Mouse (Mus musculus): Measurements from ENCODE around the gene Gm44511.

DNA sequence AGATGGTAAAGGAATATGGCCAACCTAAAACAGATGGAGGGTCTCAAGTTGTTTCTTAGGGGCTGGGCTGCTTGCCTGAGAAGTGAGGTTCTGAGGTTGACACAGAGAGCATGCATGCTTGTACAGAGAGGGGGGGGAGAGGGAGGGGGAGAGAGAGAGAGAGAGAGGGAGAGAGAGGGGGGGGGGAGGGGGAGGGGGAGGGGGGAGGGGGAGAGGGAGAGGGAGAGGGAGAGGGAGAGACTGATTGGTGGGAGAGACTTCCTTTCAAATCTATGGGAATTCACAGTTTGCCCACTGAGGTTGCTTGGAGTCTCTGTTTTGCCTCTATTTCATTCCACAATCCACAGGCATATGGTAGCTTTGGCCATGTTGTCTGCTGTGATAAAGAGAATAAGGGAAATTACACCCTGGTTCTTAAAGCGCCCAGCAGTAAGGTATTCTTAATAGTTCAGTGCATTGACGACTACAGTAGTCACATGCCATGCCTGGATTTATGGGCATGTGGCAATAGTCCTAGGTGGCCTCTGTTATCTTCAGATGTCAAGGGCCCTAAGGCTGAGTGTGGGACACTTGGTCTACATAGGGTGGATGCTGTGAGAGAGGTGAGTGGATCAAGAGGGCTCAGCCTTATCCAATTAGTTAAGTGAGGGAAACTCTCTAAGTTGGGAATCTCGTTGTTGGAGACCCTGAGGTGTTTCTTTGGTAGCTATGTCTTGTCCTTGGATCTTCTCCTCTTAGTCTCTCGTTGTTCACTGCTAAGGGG lies 15.4 kb upstream of the Gm44511 start:
- TF ChIP-seq POLR2A (IDR thresholded peaks at IDR 0.05; ENCODE audit: low read depth, low read length): no peak
- no peak for TF ChIP-seq CTCF (IDR thresholded peaks at IDR 0.05; ENCODE audit: borderline replicate concordance, insufficient read depth, low read length)
